Mouse (Mus musculus): Measurements from ENCODE around the gene B4galt1. TPM values are rescaled to one million over a fixed set of nuclear protein-coding genes. Genes with fewer than 3 reads are reported as not detected.

B4galt1 gene
- polyA plus RNA-seq, 1 experiment from 2014 or later, result 24.7 TPM

DNA sequence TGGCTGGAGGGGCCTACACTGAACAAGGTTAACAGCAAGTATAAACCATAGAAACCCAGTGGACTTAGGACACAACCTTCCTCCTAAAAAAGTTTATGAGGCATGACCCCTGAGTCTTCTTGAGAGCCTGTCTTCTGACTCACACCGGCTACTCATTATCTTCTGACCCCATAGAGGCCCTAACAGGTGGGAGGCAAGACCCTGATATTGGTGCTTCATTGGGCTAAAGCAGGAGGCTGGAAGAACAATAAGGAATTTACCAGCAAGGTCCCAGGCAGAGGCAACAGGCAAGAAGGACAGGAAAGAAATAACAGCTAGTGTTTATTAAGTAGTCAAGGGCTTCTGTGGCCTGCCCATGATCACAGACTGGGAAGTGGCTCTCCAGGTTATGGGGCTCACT, 32.9 kb downstream of the B4galt1 start:
- WGBS, result 86% methylated on average over 1 of the region's 1 CpGs
- Histone ChIP-seq H3K27ac (replicated peaks) (no peak overlapping the region), H3K4me1 (peaks cover 26% of the 10 kb centered on the region), H3K36me3 (replicated peaks) (peaks cover 37% of the 10 kb centered on the region), H3K4me3 (no peak overlapping the region), H3K9me3 (no peaks in the 10 kb centered on the region), H3K27me3 (replicated peaks; ENCODE audit: low read depth, poor library complexity, severe bottlenecking) (no peaks in the 10 kb centered on the region)
- DNase-seq (ENCODE audit: low spot score), result no peak

DNA sequence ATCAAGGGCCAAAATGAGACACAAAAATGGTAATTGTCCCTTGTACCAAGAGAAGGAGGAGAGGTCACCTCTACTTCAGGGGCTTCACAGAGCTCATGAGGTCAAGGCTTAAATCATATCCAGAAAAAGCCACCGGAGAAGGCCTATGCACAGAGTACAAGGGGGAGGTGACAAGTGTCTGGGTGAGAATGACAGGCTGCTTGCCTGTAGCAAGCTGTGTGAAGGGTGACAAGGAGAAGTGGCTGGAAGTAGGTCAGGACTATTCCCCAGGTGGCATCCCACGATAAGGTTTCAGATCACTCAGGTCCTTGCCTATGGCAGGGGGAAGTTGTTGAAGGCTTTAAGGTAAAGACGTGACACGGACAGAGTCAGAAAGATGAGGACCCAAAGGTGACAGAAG, 33.8 kb downstream of the B4galt1 start:
- no peaks in the 10 kb centered on the region for H3K9me3 ChIP-seq
- peaks cover 24% of the 10 kb centered on the region for H3K4me1 ChIP-seq
- H3K27ac ChIP-seq (replicated peaks), result no peak overlapping the region
- peaks cover 38% of the 10 kb centered on the region for H3K36me3 ChIP-seq (replicated peaks)
- H3K4me3 ChIP-seq, result no peak overlapping the region
- no peak for DNase-seq (ENCODE audit: low spot score)
- 88% methylated on average over 4 of the region's 4 CpGs for WGBS
- H3K27me3 ChIP-seq (replicated peaks; ENCODE audit: low read depth, poor library complexity, severe bottlenecking), result no peaks in the 10 kb centered on the region

DNA sequence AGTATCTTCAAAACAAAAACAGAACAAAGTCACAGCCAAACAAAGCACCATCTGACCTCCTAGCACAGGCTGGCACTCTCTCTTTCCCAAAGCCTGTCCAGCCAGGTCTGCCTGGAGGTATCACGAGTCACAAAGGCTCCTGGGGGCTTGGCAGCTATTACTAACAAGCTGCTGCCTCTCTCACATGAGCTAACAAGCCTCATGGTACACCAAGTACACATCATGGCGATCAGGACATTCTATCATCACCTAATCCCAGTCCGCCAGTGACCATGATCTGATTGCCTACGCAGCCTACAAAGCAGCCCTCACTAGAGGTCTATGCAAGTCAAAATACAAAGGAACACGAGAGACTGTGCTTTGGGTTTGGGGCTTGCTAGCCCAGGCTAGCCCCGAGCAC, 34.7 kb downstream of the B4galt1 start:
- no peak for DNase-seq (ENCODE audit: low spot score)
- Histone ChIP-seq H3K36me3 (replicated peaks) (peaks cover 46% of the 10 kb centered on the region), H3K4me1 (peaks cover 18% of the 10 kb centered on the region), H3K4me3 (no peak overlapping the region), H3K9me3 (no peaks in the 10 kb centered on the region), H3K27me3 (replicated peaks; ENCODE audit: low read depth, poor library complexity, severe bottlenecking) (no peaks in the 10 kb centered on the region), H3K27ac (replicated peaks) (no peak overlapping the region)
- 92% methylated on average over 6 of the region's 6 CpGs for WGBS

DNA sequence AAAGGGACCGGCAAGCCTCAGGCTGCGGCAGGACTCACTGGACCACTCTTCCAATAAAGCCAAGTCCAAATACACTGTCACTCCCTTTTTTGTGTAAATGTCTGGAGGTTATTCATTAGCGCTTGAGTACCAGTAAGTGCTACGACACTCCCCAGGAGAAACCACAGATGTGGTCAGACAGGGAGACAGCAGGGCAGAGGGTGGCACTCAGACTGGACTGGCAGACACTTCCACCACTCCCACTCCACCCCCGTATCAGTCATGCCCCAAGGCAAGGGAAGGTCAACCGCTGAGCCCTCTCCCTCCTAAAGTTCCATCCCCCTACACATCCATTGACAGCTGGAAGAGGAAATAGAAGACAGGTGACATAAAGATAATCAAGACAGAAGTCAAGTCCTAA, 35.4 kb downstream of the B4galt1 start:
- H3K9me3 ChIP-seq, result no peaks in the 10 kb centered on the region
- H3K27me3 ChIP-seq (replicated peaks; ENCODE audit: low read depth, poor library complexity, severe bottlenecking), result no peaks in the 10 kb centered on the region
- H3K36me3 ChIP-seq (replicated peaks), result peaks cover 51% of the 10 kb centered on the region
- H3K4me3 ChIP-seq, result no peak overlapping the region
- no peak for DNase-seq (ENCODE audit: low spot score)
- WGBS, result 71% methylated on average over 6 of the region's 6 CpGs
- H3K4me1 ChIP-seq, result peaks cover 18% of the 10 kb centered on the region
- no peak overlapping the region for H3K27ac ChIP-seq (replicated peaks)

DNA sequence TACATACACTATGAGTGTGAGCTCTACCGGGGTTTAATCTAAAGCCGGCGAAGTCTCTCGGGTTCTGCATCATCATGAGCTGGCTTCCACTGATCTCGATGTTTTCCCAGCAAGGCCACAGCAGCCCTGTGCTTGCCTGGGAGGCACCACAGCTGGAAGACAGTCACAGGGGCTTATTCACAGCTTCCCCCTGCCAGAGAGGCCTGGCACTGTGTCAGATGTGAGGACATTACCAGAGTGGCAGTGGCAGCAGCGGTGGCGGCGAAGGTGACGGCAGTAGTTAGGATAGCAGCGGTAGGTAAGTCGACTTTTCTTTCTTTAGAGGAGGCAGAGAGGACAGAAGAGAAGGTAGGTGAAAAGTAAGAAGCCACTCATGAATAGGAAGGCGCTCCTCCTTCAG, 35.9 kb downstream of the B4galt1 start:
- no peaks in the 10 kb centered on the region for H3K9me3 ChIP-seq
- H3K27ac ChIP-seq (replicated peaks), result no peak overlapping the region
- peaks cover 48% of the 10 kb centered on the region for H3K36me3 ChIP-seq (replicated peaks)
- no peak for DNase-seq (ENCODE audit: low spot score)
- no peaks in the 10 kb centered on the region for H3K27me3 ChIP-seq (replicated peaks; ENCODE audit: low read depth, poor library complexity, severe bottlenecking)
- H3K4me1 ChIP-seq, result peaks cover 18% of the 10 kb centered on the region
- H3K4me3 ChIP-seq, result no peak overlapping the region
- whole genome bisulfite sequencing, result 90% methylated on average over 12 of the region's 12 CpGs

DNA sequence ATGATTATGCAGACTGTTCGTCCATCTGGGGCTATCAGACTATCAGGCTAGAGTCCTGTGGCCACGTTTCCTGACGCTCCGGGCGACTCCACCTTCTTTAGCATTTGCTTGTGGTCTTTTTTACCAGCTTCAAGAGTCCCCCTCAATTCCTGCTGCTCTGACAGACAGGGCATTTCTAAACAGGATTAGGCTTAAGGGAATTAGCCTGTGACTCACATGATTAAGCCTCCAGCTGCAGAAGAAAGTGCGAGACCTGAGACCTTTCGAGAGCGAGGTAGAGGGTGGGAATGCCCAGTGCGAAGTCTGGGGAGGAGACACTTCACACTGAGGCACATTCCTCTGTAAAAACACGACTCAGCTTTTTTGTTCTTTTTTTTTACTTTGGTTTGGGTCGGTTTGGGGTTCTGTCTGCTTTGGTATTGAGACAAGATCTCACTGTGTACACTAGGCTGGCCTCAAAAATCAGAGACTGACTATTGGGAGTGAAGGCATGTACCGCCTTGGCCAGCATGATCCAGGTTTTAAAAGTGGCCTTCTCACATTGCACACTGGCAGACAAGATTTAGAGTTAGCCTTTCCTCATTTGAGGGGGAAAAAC, 37.9 kb downstream of the B4galt1 start:
- no peak for DNase-seq (ENCODE audit: low spot score)

DNA sequence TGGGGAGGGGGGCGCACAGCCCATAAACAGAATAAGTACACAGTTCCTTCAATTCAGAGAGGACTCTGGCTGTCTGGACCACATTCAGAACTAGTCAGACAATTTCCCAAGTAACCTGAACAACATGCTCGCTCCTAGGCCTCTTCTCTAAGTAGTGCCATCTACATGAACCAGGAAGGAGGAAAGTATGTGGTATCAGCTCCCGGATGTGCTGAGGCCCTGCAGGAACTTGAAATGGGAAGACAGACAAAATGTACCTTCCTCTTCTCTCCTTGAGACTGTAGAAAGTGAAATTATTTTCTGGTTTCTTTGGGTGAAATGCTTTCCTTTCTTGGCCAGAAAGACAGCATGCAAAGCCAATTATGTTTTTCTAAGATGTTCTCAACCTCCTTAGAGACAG, 38.7 kb downstream of the B4galt1 start:
- Histone ChIP-seq H3K4me1 (peaks cover 18% of the 10 kb centered on the region), H3K27me3 (replicated peaks; ENCODE audit: low read depth, poor library complexity, severe bottlenecking) (no peaks in the 10 kb centered on the region), H3K27ac (replicated peaks) (no peak overlapping the region), H3K9me3 (no peaks in the 10 kb centered on the region), H3K4me3 (no peak overlapping the region), H3K36me3 (replicated peaks) (peaks cover 60% of the 10 kb centered on the region)
- WGBS, result 90% methylated on average over 3 of the region's 3 CpGs
- no peak for DNase-seq (ENCODE audit: low spot score)

More for the DNA sequence above, 37.9 kb downstream of the B4galt1 start:
- Histone ChIP-seq H3K27me3 (replicated peaks; ENCODE audit: low read depth, poor library complexity, severe bottlenecking) (no peaks in the 10 kb centered on the region), H3K36me3 (replicated peaks) (peaks cover 59% of the 10 kb centered on the region), H3K27ac (replicated peaks) (no peak overlapping the region), H3K4me1 (peaks cover 18% of the 10 kb centered on the region), H3K4me3 (no peak overlapping the region), H3K9me3 (no peaks in the 10 kb centered on the region)
- 26% methylated on average over 12 of the region's 12 CpGs for WGBS

DNA sequence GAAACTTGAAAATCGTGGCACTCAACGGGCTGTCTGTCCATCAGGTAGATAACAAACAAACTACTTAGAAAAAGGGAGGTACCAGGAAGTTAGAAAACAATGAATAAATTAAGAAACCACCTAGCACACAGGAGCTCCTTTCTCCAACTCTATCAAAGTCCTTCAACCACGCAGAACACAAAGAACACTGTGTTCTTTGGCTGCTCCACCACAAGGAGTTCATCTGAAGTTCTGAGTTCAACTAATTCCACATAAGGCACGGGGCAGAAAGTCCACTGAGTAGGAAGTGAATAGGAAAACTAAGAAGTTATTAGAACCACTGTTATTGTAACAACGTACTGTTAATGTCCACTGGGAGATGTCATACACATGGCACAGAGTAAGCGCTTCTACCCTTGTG, 39.4 kb downstream of the B4galt1 start:
- 80% methylated on average over 6 of the region's 6 CpGs for WGBS
- H3K27ac ChIP-seq (replicated peaks), result no peak overlapping the region
- H3K9me3 ChIP-seq, result no peaks in the 10 kb centered on the region
- DNase-seq (ENCODE audit: low spot score), result no peak
- peaks cover 18% of the 10 kb centered on the region for H3K4me1 ChIP-seq
- no peak overlapping the region for H3K4me3 ChIP-seq
- H3K36me3 ChIP-seq (replicated peaks), result peaks cover 59% of the 10 kb centered on the region
- H3K27me3 ChIP-seq (replicated peaks; ENCODE audit: low read depth, poor library complexity, severe bottlenecking), result no peaks in the 10 kb centered on the region

DNA sequence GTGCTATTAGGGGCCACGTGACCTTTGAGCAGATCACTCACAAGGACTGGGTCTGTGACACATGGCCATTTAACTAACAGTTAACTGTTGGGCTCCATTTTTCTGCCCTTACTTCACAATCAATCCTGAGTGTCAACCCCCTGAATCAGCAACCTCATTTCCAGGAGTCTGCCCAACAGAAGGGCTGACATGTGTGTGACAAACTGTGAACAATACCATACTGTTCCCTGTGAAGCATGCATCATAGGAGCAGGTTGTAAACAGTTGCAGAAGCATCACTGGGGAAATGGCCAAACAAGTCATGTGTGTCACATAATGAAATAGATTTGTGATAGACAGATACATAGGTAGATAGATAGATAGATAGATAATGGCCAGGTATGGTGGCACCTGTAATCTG, 40.9 kb downstream of the B4galt1 start:
- Histone ChIP-seq H3K27me3 (replicated peaks; ENCODE audit: low read depth, poor library complexity, severe bottlenecking) (no peaks in the 10 kb centered on the region), H3K36me3 (replicated peaks) (peaks cover 60% of the 10 kb centered on the region), H3K27ac (replicated peaks) (no peak overlapping the region), H3K4me3 (no peak overlapping the region), H3K9me3 (no peaks in the 10 kb centered on the region), H3K4me1 (peaks cover 15% of the 10 kb centered on the region)
- 84% methylated on average over 1 of the region's 1 CpGs for WGBS
- DNase-seq (ENCODE audit: low spot score), result no peak

DNA sequence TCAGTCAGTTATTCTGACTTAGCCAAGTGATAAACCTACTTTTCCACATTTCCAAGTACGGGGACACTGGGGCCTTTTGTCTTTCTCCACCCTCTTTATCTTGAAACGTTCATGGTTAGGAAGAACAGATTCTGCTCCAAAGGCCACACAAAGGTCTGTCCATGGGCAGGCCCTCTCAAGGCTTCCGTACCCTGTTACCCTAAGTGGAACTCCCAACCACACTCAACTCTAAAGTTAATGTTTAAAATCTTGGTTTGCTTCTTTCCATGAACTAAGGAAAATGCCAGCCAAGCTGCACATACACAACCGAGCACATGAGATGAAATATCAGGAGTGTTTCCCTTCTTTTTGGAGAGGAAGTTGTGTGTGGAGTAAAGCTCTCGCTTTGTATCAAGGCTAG, 43.3 kb downstream of the B4galt1 start:
- Histone ChIP-seq H3K4me3 (no peak overlapping the region), H3K36me3 (replicated peaks) (peaks cover 80% of the 10 kb centered on the region), H3K27ac (replicated peaks) (no peak overlapping the region), H3K9me3 (no peaks in the 10 kb centered on the region), H3K27me3 (replicated peaks; ENCODE audit: low read depth, poor library complexity, severe bottlenecking) (no peaks in the 10 kb centered on the region), H3K4me1 (peaks cover 1% of the 10 kb centered on the region; the same call in 1 of the 2 replicates)
- 91% methylated on average over 5 of the region's 5 CpGs for WGBS
- DNase-seq (ENCODE audit: low spot score), result no peak

DNA sequence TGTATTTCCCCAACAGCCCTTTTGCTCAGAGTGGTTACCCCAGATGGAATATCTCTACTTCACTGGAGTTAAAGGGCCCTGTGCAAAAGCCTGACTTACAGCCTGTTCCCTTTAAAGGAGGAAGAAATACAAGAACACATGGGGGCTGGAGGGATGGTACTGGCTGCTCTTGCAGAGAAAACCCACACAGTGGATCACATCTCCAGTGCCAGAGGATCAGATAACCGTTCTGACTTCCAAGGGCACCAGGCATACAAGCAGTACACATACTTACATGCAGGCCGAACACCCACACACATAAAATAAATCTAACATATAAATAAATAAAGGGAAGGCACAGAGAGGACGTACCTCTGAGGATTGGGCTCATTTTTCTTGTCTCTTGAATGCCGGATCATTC, 46.4 kb downstream of the B4galt1 start:
- no peaks in the 10 kb centered on the region for H3K4me1 ChIP-seq
- H3K36me3 ChIP-seq (replicated peaks), result peaks cover 70% of the 10 kb centered on the region
- H3K27me3 ChIP-seq (replicated peaks; ENCODE audit: low read depth, poor library complexity, severe bottlenecking), result no peaks in the 10 kb centered on the region
- DNase-seq (ENCODE audit: low spot score), result no peak
- H3K4me3 ChIP-seq, result no peak overlapping the region
- no peaks in the 10 kb centered on the region for H3K9me3 ChIP-seq
- no peak overlapping the region for H3K27ac ChIP-seq (replicated peaks)
- 92% methylated on average over 4 of the region's 4 CpGs for WGBS

DNA sequence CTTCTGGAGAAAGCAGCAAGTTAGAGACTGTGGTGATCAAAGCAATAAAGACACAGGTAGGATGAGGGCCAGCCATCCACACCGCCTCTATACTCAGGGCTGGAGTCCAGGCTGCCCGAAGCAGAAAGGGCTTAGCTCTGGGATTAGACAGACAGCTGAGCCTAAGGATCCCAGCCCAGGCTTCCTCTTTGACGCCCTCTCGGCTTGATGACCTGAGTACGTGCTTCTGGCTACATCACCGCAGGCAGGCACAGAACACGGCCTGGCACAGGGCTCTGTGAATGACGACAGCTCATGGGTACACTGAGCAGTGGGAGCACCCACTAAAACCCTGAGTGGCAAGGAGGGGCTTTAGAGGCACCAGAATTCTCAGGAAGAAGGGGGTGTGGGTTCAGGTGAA, 48.4 kb downstream of the B4galt1 start:
- no peaks in the 10 kb centered on the region for H3K27me3 ChIP-seq (replicated peaks; ENCODE audit: low read depth, poor library complexity, severe bottlenecking)
- H3K9me3 ChIP-seq, result no peaks in the 10 kb centered on the region
- no peak for DNase-seq (ENCODE audit: low spot score)
- 86% methylated on average over 8 of the region's 8 CpGs for WGBS
- peaks cover 3% of the 10 kb centered on the region; the same call in 1 of the 2 replicates for H3K4me1 ChIP-seq
- H3K4me3 ChIP-seq, result no peak overlapping the region
- peaks cover 54% of the 10 kb centered on the region for H3K36me3 ChIP-seq (replicated peaks)
- no peak overlapping the region for H3K27ac ChIP-seq (replicated peaks)

DNA sequence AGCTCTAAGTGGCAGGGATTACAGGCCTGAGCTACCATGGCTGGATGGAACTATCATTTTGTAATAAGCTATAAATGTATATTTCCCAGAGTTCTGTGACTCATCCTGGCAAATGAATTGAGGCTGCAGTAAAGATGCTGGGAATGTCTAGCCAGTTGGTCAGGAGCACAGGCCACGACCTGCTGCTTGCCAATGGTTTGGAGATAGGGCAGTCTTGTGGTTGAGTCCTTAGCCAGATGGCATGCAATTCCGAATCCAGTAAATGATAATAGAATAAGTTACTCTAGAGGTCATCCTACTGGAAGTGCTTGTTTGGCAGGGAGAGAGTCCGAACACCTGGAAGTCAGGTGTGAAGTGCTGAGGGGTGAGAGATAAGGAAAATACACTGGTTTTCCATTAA, 51.0 kb downstream of the B4galt1 start:
- Histone ChIP-seq H3K27ac (replicated peaks) (no peak overlapping the region), H3K36me3 (replicated peaks) (peaks cover 39% of the 10 kb centered on the region), H3K9me3 (no peaks in the 10 kb centered on the region), H3K4me3 (no peak overlapping the region), H3K4me1 (peaks cover 3% of the 10 kb centered on the region; the same call in 1 of the 2 replicates), H3K27me3 (replicated peaks; ENCODE audit: low read depth, poor library complexity, severe bottlenecking) (no peaks in the 10 kb centered on the region)
- DNase-seq (ENCODE audit: low spot score), result no peak
- 92% methylated on average over 3 of the region's 3 CpGs for WGBS
